Mouse (Mus musculus) yolk sac, embryonic 10.5 days (tissue): ENCODE results near the gene Olfr414.

ENCODE experiments used
- DNase-seq: peaks from one replicate; pipeline ENCODE4 v3.0.0-alpha.2; 2017; ENCODE audit warnings: low spot score

Olfr414 gene

GRCm38 (mm10) chr1:174423764-174424163 is at the start of gene Olfr414:
Gene Olfr414 (plus strand): TSS chr1:174424064.
- no peak for DNase-seq

GRCm38 (mm10) chr1:174390746-174391145 is 33.1 kb upstream of the Olfr414 start, which contains the start of gene Olfr248:
Gene Olfr248 (plus strand): TSS chr1:174391046.
- no peak for DNase-seq

- no peak for DNase-seq
Measured at GRCm38 (mm10) chr1:174422959-174423358, 905 bp upstream of the Olfr414 start.

GRCm38 (mm10) chr1:174426180-174426986 is 2.5 kb downstream of the Olfr414 start:
- no peak for DNase-seq

GRCm38 (mm10) chr1:174427402-174427801 is 3.5 kb downstream of the Olfr414 start:
- no peak for DNase-seq

GRCm38 (mm10) chr1:174428407-174428806 is 4.5 kb downstream of the Olfr414 start:
- no peak for DNase-seq

- DNase-seq = no peak
Measured at GRCm38 (mm10) chr1:174434121-174434520, 10.3 kb downstream of the Olfr414 start.

- DNase-seq = no peak
Measured at GRCm38 (mm10) chr1:174441782-174442181, 17.9 kb downstream of the Olfr414 start, which contains the start of gene Olfr220. Gene Olfr220 (plus strand): TSS chr1:174442082.

- no peak for DNase-seq
Measured at GRCm38 (mm10) chr1:174455100-174455499, 31.2 kb downstream of the Olfr414 start.

- DNase-seq = no peak
Measured at GRCm38 (mm10) chr1:174465385-174465784, 41.5 kb downstream of the Olfr414 start.

GRCm38 (mm10) chr1:174466240-174466639 is 42.4 kb downstream of the Olfr414 start:
- no peak for DNase-seq

- DNase-seq = peak; percentile 15
Measured at GRCm38 (mm10) chr1:174469736-174470135, 45.9 kb downstream of the Olfr414 start.

- no peak for DNase-seq
Measured at GRCm38 (mm10) chr1:174482567-174482966, 58.7 kb downstream of the Olfr414 start.
